Mouse (Mus musculus): ENCODE data around the gene Gtf3c3.

DNA sequence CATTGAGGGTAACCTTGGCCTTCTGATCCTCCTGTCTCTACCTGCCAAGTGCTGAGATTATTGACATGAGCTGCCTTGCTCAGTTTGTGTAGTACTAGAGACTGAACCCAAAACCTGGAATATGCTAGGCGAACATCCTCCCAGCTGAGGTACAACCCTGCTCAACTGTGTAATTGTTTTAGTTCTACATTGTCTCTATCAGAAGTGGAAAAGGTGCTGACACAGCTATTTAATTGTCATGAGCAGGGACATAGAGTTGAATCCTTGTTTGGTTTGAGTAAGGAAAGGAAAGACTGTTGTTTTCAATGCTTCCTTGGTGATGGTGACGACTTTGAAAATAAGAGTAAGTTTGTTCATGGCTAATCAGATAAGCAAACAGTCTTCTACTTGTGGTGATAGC lies 13.3 kb upstream of the Gtf3c3 start:
- TF ChIP-seq GATA1 (IDR thresholded peaks at IDR 0.05; ENCODE audit: borderline replicate concordance, low read length) (no peak), FLI1 (IDR thresholded peaks at IDR 0.05; ENCODE audit: low read length) (no peak)
